Mouse (Mus musculus): ENCODE measurements around the gene Ccdc124. TPM values are rescaled to one million over a fixed set of nuclear protein-coding genes. Genes with fewer than 3 reads are reported as not detected.

The Ccdc124 gene
- polyA plus RNA-seq (2016; fragmentation: Nextera tagmentation; extraction: Ambion mirVana): 120 and 143 TPM in 2 replicates

DNA sequence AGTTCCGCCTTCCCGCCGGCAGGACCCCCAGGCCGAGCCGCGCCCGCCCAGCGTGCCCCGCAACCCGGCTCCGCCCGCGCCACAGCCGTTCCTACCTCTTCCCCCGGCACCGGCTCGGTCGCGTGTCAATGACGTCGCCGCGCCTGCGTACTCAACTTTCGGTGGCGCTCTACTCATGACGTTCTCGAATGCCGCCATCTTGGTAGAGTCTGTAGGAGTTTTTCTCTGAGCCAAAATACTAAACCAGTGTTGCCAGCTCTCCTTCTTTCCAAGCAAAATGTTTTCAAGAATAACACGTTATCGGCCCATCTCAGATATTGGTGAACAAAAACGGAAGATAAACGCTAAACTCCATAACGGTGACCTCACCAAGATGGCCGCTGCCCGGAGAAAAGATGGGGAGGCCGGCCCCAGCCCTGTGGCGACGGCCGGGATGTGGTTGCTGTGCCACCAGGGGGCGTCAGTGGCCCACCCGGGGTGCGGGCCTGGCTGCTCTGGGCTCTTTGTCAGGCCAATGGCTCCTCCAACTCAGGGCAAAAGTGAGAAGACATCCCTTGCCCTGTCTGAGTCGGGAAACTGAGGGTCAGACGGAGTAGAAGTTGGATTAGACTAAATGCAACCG, at the start of gene Ccdc124:
TSS of gene Ccdc124 (minus strand) at position 572 of the 622 bp plus-strand sequence.
- 1% methylated on average over 46 of the region's 46 CpGs for WGBS
- no peaks in the 10 kb centered on the region for H3K36me3 ChIP-seq
- DNase-seq (ENCODE audit: low spot score): peak; percentile 97

DNA sequence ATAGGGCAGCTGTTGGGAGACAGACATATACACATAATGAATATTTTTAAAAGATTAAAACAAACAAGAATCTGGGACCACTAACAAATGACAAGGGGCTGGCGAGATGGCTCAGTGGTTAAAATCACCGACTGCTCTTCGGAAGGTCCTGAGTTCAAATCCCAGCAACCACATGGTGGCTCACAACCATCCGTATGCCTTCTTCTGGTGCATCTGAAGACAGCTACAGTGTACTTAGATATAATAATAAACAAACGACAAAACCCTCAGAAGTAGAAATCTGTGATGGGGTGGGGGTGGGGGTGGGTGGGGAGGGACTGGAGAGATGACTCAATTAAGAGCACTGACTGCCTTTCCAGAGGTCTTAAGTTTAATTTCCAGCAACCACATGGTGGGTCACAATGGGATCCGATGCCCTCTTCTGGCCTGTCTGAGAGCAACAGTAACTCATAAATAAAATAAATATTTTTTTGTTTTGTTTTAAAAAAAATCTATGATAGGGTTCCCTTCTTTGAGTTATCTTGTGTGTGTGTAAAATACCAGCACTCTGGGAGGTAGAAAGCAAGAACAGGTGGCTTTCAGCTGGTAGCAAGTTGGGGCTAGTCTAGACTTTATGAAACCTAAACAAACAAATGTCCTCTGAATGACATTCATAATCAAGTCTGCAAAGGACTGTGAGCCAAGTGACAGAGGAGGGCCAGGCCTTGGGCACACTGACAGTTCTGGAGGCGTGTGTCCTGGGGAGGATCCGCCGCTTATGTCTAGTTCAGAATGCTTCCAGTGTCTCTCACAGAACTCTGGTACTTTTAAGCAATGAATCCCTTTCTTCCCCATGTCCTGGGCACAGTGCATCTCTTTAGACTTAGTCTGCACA, 46.6 kb upstream of the Ccdc124 start:
- Histone ChIP-seq H3K4me3 (no peak overlapping the region), H3K27me3 (ENCODE audit: insufficient read depth, poor library complexity, severe bottlenecking) (no peaks in the 10 kb centered on the region), H3K4me1 (peaks cover 2% of the 10 kb centered on the region; the same call in 1 of the 2 replicates), H3K36me3 (peaks cover 59% of the 10 kb centered on the region), H3K9me3 (no peaks in the 10 kb centered on the region), H3K27ac (no peak overlapping the region)
- DNase-seq (ENCODE audit: low spot score): peak; percentile 48
- WGBS: 83% methylated on average over 9 of the region's 9 CpGs

More for the DNA sequence above, at the start of gene Ccdc124:
- H3K9me3 ChIP-seq: no peaks in the 10 kb centered on the region
- H3K4me3 ChIP-seq: peak within 1 kb of the TSS; percentile 71
- H3K27me3 ChIP-seq (ENCODE audit: insufficient read depth, poor library complexity, severe bottlenecking): no peaks in the 10 kb centered on the region
- peak within 1 kb of the TSS; percentile 91 for H3K27ac ChIP-seq
- peaks cover 41% of the 10 kb centered on the region for H3K4me1 ChIP-seq

DNA sequence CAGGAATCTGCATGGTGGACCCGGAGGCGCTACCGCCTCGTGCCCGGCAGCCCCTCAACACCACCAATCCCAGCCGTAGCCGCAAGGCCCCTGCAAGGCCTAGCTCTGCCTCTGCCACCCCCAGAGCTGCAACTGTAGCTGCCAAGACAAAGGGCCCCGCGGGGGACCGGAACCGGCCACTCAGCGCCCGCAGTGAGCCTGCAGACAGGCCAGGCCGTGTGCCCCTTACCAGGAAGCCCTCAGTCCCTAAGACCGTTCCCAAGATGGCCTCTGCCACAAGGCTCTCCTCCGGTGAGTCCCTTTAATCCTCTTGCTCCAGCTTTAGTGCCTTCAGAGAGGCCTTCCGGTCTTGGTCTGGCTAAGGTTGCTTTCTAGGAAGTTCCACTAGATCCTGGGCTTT, 41.0 kb upstream of the Ccdc124 start:
- Histone ChIP-seq H3K27ac (no peak overlapping the region), H3K4me3 (no peak overlapping the region), H3K4me1 (peaks cover 2% of the 10 kb centered on the region; the same call in 1 of the 2 replicates), H3K9me3 (no peaks in the 10 kb centered on the region), H3K36me3 (peaks cover 92% of the 10 kb centered on the region), H3K27me3 (ENCODE audit: insufficient read depth, poor library complexity, severe bottlenecking) (no peaks in the 10 kb centered on the region)
- WGBS: 93% methylated on average over 17 of the region's 17 CpGs
- DNase-seq (ENCODE audit: low spot score): no peak

DNA sequence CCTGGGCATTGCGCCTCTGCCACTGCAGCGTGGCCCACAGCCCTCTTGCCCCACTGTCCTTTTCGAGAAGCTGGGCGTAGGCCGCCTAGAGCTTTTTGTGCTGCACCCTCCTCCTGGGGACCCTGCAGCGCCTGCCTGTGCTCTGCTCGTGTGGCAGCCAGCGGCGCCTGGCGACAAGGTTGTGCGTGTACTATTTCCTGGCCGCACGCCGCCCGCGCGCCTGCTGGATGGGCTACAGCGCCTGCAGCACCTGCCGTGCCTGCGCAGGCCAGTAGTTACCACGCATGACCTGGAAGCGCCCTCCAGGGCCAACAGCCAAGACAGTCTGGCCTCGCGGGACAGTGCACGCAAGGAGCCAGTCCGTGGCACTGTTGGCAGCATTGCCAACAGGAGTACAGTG, 39.8 kb upstream of the Ccdc124 start:
- Histone ChIP-seq H3K9me3 (no peaks in the 10 kb centered on the region), H3K4me1 (peaks cover 2% of the 10 kb centered on the region; the same call in 1 of the 2 replicates), H3K27ac (no peak overlapping the region), H3K36me3 (peaks cover 87% of the 10 kb centered on the region), H3K27me3 (ENCODE audit: insufficient read depth, poor library complexity, severe bottlenecking) (no peaks in the 10 kb centered on the region), H3K4me3 (no peak overlapping the region)
- no peak for DNase-seq (ENCODE audit: low spot score)
- 95% methylated on average over 26 of the region's 26 CpGs for WGBS

DNA sequence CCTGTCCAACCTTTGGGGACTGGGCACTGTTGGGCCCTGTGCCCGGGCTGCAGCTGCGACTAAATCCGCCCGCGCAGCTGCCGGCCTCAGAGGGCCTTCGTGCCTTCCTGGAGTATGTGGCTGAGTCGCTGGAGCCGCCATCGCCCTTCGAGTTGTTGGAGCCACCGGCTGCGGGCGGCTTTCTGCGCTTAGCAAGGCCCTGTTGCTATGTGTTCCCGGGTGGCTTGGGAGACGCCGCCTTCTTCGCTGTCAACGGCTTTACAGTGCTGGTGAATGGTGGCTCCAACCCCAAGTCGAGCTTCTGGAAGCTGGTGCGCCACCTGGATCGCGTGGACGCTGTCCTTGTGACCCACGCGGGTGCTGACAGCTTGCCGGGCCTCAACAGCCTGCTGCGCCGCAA, 39.2 kb upstream of the Ccdc124 start:
- peaks cover 3% of the 10 kb centered on the region; the same call in 1 of the 2 replicates for H3K4me1 ChIP-seq
- H3K36me3 ChIP-seq: peaks cover 81% of the 10 kb centered on the region
- H3K4me3 ChIP-seq: no peak overlapping the region
- no peak for DNase-seq (ENCODE audit: low spot score)
- no peaks in the 10 kb centered on the region for H3K9me3 ChIP-seq
- 90% methylated on average over 30 of the region's 30 CpGs for WGBS
- H3K27me3 ChIP-seq (ENCODE audit: insufficient read depth, poor library complexity, severe bottlenecking): no peaks in the 10 kb centered on the region
- H3K27ac ChIP-seq: no peak overlapping the region

DNA sequence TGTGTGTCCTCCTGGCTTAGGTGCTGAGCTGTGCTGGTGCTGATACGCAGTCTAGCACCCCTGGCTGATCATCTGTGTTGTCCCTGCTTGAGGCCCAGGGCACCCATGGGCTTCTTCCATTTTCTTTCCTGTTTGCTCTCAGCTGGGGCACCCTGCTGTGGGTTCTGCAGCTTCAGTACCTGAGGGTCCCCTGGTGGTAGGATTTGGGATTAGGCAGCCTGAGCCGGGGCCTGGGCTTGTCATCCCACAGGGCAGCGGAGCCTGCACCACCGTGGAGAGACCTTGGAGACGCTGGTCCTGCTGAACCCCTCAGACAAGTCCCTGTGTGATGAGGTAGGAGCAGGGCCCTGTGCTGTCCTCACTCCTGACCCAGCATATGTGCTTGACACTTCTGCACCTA, 37.9 kb upstream of the Ccdc124 start:
- no peaks in the 10 kb centered on the region for H3K27me3 ChIP-seq (ENCODE audit: insufficient read depth, poor library complexity, severe bottlenecking)
- H3K9me3 ChIP-seq: no peaks in the 10 kb centered on the region
- DNase-seq (ENCODE audit: low spot score): no peak
- H3K27ac ChIP-seq: no peak overlapping the region
- peaks cover 67% of the 10 kb centered on the region for H3K36me3 ChIP-seq
- H3K4me1 ChIP-seq: peaks cover 17% of the 10 kb centered on the region
- H3K4me3 ChIP-seq: no peak overlapping the region
- 83% methylated on average over 5 of the region's 5 CpGs for WGBS

DNA sequence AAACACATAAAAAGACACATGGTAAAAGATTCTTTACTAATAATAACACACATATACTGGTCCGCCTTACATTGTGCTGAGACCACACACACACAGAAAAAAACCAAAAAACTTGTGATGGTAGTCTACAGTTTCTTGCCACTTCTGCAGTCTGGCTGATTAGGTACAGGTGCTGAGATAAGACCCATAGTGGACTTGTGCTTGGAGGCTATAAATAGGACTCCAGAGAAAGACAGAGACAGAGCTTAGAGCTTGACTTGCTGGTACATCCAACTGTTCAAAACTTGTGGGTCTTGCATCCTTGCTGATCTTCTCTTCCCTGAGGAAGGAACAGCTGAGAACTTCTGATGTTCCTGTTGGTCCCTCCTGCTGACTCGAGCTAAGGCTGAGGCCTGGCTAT, 33.8 kb upstream of the Ccdc124 start:
- Histone ChIP-seq H3K9me3 (no peaks in the 10 kb centered on the region), H3K4me3 (peak overlapping the region; percentile 19), H3K27ac (peak overlapping the region; percentile 52; the same call in 1 of the 2 replicates), H3K36me3 (peaks cover 27% of the 10 kb centered on the region), H3K4me1 (peaks cover 26% of the 10 kb centered on the region), H3K27me3 (ENCODE audit: insufficient read depth, poor library complexity, severe bottlenecking) (peaks cover 13% of the 10 kb centered on the region; the same call in 1 of the 2 replicates)
- DNase-seq (ENCODE audit: low spot score): no peak
- WGBS: 65% methylated on average over 2 of the region's 2 CpGs

DNA sequence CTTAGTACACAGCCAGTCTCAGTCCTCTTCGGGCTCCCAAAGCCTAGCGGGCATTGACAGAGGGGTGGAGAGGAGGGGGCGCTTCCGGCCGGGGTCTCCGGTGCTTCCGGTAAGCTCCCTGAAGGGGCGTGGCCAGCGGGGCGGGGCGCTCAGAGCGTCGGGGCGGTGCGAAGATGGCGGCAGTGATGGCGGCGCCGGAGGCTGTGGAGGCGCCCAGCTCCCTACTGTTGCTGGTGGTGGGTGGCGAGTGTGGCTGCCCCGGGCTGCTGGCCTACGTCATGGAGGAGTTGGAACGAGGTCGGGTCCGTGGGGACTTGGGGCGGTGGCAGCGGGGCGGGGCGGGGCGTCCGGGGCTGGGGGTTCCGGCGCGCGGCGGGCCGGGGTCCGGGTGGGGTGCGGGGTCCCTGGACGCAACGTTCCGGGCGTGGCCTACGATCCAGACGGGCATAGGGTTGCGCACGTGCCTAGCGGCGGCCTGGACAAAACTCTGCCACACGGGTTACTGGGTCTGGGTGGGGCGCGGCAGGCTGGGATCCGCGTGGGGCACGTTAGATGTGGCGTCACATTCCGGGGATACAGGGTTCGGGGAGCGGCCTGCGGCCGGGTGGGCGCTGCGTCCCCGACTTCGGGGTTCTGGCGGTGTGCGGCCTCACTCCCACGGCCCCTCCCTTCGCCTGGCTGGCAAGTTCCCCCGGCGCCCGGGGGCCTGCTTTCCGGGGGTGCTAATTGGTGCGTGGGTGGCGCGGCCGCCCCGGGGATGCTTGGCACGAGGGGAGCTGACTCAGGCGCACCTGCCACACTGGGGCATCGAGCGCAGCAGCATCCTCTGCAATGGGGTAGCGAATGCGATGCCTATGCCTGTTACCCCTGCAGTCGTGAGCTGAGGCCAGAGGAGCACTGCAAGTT, 32.3 kb upstream of the Ccdc124 start, which contains the start of gene Map1s:
TSS of gene Map1s (plus strand) at position 102 of the 906 bp plus-strand sequence.
- peaks cover 12% of the 10 kb centered on the region for H3K36me3 ChIP-seq
- peak; percentile 95 for DNase-seq (ENCODE audit: low spot score)
- peaks cover 20% of the 10 kb centered on the region; the same call in 1 of the 2 replicates for H3K27me3 ChIP-seq (ENCODE audit: insufficient read depth, poor library complexity, severe bottlenecking)
- peaks cover 26% of the 10 kb centered on the region for H3K4me1 ChIP-seq
- peak within 1 kb of the TSS; percentile 96 for H3K4me3 ChIP-seq
- WGBS: under 1% methylated on average over 59 of the region's 86 CpGs
- peak within 1 kb of the TSS; percentile 95 for H3K27ac ChIP-seq
- no peaks in the 10 kb centered on the region for H3K9me3 ChIP-seq

DNA sequence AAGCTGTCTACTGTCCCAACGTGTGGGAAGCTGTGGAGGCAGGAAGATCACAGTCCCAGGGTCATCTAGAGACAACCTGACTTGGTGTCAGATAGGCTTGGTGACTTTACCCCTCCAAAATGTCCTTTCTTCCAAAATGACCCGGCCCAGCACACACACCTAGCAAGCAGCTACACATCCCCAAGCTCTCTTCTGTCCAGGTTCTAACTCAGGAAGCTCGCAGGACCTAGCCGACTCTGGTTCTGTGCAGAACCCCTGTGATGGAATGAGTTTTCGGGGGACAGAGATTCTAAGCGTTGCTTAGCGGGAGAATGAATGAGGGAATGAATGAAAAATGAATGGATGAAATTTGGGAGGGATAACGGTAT, 31.7 kb upstream of the Ccdc124 start:
- Histone ChIP-seq H3K4me3 (peak overlapping the region; percentile 96), H3K36me3 (0 out of 2 replicates have a peak, but pooled peaks cover 7% of the 10 kb centered on the region), H3K27me3 (ENCODE audit: insufficient read depth, poor library complexity, severe bottlenecking) (peaks cover 20% of the 10 kb centered on the region; the same call in 1 of the 2 replicates), H3K27ac (peak overlapping the region; percentile 95), H3K4me1 (peaks cover 26% of the 10 kb centered on the region), H3K9me3 (no peaks in the 10 kb centered on the region)
- WGBS: 19% methylated on average over 8 of the region's 8 CpGs
- DNase-seq (ENCODE audit: low spot score): no peak

DNA sequence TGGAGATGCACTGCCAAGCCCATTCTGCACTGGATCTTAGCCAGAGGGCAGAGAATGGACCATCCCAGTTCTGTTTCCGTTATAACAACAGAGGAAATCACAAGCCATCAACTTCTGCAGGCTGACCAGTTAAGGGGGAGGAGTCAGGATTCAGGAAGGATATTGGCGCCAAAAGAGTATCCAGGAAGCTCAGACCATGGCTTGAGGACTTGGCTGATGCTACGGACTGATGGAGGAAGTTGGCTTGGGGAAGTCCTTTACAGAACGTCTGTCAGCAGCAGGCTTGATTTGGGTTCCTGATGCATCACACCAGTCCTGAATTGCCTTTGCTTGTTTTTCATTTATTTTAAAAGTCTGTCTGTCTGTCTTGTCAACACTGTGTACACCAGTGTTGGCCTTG, 30.8 kb upstream of the Ccdc124 start:
- H3K36me3 ChIP-seq: 0 out of 2 replicates have a peak, but pooled peaks cover 4% of the 10 kb centered on the region
- 47% methylated on average over 4 of the region's 4 CpGs for WGBS
- peaks cover 20% of the 10 kb centered on the region; the same call in 1 of the 2 replicates for H3K27me3 ChIP-seq (ENCODE audit: insufficient read depth, poor library complexity, severe bottlenecking)
- H3K27ac ChIP-seq: no peak overlapping the region
- no peak overlapping the region for H3K4me3 ChIP-seq
- no peaks in the 10 kb centered on the region for H3K9me3 ChIP-seq
- peaks cover 26% of the 10 kb centered on the region for H3K4me1 ChIP-seq
- DNase-seq (ENCODE audit: low spot score): no peak

DNA sequence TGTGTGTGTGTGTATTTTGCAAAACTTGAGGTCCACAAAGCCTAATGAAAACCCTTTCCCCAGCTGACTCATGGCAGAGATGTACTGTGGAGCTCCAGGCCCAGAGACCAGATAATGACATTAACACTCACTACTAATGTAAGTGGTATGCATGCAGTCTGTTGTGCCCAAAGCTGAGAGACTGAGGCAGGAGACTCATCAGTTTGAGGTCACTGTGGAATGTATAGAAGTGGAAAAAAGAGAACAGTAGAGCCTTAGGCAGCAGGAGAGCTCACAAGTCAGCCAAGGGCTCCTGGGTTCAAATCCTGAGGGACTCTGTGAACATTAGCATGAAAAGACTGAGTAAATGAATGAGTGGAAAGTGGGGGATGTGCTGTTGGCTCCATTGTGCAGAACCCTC, 29.8 kb upstream of the Ccdc124 start:
- Histone ChIP-seq H3K9me3 (no peaks in the 10 kb centered on the region), H3K27me3 (ENCODE audit: insufficient read depth, poor library complexity, severe bottlenecking) (peaks cover 20% of the 10 kb centered on the region; the same call in 1 of the 2 replicates)

DNA sequence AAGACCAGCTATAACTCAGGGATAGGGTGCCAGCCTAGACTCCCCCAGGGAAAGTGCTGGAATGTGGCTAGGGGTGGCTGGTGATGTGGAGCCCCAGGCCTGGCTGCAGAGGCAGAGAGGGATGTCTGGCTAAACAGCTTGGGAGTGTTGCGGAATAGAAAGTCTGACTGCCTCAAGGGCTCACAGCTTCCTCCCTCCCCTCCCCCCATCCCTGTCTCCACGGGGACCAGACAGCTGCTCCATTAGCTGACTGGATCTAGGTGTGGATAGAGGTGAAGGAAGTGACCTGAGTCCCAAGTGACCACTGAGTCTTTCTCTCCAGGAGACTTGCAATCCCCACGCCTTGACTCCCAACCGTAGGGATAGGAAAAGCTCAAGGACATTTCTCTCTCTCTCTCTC, 29.4 kb upstream of the Ccdc124 start:
- no peaks in the 10 kb centered on the region for H3K36me3 ChIP-seq
- peaks cover 20% of the 10 kb centered on the region; the same call in 1 of the 2 replicates for H3K27me3 ChIP-seq (ENCODE audit: insufficient read depth, poor library complexity, severe bottlenecking)
- 29% methylated on average over 4 of the region's 4 CpGs for WGBS
- no peaks in the 10 kb centered on the region for H3K9me3 ChIP-seq
- H3K27ac ChIP-seq: no peak overlapping the region
- H3K4me3 ChIP-seq: no peak overlapping the region
- peaks cover 34% of the 10 kb centered on the region for H3K4me1 ChIP-seq
- DNase-seq (ENCODE audit: low spot score): no peak

More for the DNA sequence above, 29.8 kb upstream of the Ccdc124 start:
- no peak overlapping the region for H3K4me3 ChIP-seq
- H3K4me1 ChIP-seq: peaks cover 29% of the 10 kb centered on the region
- H3K36me3 ChIP-seq: no peaks in the 10 kb centered on the region
- no peak for DNase-seq (ENCODE audit: low spot score)
- H3K27ac ChIP-seq: no peak overlapping the region

Data from heart, embryonic 10.5 days (tissue).